Mouse (Mus musculus): ENCODE results near the gene Atg4b.

DNA sequence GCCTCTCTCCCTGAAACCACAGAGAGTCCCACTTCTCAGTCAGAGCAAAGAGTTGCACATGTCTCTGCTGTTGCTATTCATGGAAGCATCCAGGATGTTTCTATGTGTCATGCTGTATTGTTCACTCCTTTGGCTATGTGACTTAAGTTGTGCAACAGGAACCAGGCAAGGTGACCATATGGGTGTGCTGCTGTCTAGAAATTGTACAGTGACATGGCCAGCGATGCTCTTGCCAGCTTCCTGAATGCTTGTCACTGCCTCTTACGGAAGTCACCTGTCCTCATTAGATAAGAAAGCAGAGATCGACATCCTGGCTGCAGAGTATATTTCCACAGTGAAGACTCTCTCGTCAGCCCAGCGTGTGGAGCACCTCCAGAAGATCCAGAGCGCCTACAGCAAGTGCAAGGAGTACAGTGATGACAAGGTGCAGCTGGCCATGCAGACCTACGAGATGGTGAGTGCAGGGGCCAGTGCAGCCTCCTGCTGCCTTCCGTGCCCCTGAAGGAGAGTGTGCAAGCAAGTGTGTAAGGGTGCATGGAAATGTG, 60.3 kb downstream of the Atg4b start:
- TF ChIP-seq GATA1 (IDR thresholded peaks at IDR 0.05; ENCODE audit: low read length) (no peak), TAL1 (IDR thresholded peaks at IDR 0.05; ENCODE audit: low read length) (no peak)
